Mouse (Mus musculus): ENCODE measurements at regions not wholly inside any gene's neighbourhood (a gene's known extent, or its start where the extent isn't known, plus 50 kb on each side); places are given as distances from the start of the nearest gene placed in this dataset.

GRCm38 (mm10) chr19:6647216-6647615, 104.4 kb upstream of the Slc22a12 start:
- WGBS, result 89% methylated on average over 3 of the region's 3 CpGs
- Histone ChIP-seq H3K27me3 (ENCODE audit: control insufficient read depth, insufficient read depth, low read length) (no peaks in the 10 kb centered on the region), H3K27ac (ENCODE audit: insufficient read depth, low read depth, low read length) (no peak overlapping the region), H3K4me3 (ENCODE audit: low read depth, low read length) (no peak overlapping the region), H3K4me1 (ENCODE audit: control insufficient read depth, insufficient read depth, insufficient read length, low read length) (peaks cover 12% of the 10 kb centered on the region), H3K36me3 (ENCODE audit: control insufficient read depth, insufficient read depth, low read length) (no peaks in the 10 kb centered on the region)
- TF ChIP-seq POLR2A (IDR thresholded peaks at IDR 0.05; ENCODE audit: low read depth, low read length), result no peak
- no peak for TF ChIP-seq CTCF (IDR thresholded peaks at IDR 0.05; ENCODE audit: extremely low read depth, insufficient read length, insufficient replicate concordance, low read depth, low read length)

DNA sequence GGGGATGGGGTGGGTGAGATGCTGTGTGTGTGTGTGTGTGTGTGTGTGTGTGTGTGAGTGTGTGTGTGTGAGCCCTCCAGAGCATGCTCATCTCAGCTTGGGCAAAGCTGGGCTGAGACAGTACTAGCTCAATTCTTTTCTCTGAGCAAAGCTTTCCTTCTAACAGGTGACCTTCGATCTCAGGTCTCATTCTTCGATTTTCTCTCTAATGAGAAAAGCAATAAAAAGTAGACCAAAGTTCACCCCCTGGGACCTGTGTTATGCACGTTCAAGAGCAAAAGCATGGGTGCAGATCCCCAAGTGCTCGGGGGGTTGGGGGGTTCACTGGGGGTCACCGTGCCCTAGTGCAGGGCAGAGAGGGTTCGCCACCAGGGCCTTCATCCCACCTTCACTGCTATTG, 103.1 kb upstream of the Slc22a12 start:
- peak overlapping the region; percentile 36; the same call in 1 of the 2 replicates for H3K4me3 ChIP-seq (ENCODE audit: low read depth, low read length)
- H3K27me3 ChIP-seq (ENCODE audit: control insufficient read depth, insufficient read depth, low read length), result no peaks in the 10 kb centered on the region
- 27% methylated on average over 6 of the region's 6 CpGs for WGBS
- peak overlapping the region; percentile 70 for H3K27ac ChIP-seq (ENCODE audit: insufficient read depth, low read depth, low read length)
- H3K36me3 ChIP-seq (ENCODE audit: control insufficient read depth, insufficient read depth, low read length), result no peaks in the 10 kb centered on the region
- H3K4me1 ChIP-seq (ENCODE audit: control insufficient read depth, insufficient read depth, insufficient read length, low read length), result peaks cover 17% of the 10 kb centered on the region
- no peak for TF ChIP-seq POLR2A (IDR thresholded peaks at IDR 0.05; ENCODE audit: low read depth, low read length)
- no peak for TF ChIP-seq CTCF (IDR thresholded peaks at IDR 0.05; ENCODE audit: extremely low read depth, insufficient read length, insufficient replicate concordance, low read depth, low read length)

DNA sequence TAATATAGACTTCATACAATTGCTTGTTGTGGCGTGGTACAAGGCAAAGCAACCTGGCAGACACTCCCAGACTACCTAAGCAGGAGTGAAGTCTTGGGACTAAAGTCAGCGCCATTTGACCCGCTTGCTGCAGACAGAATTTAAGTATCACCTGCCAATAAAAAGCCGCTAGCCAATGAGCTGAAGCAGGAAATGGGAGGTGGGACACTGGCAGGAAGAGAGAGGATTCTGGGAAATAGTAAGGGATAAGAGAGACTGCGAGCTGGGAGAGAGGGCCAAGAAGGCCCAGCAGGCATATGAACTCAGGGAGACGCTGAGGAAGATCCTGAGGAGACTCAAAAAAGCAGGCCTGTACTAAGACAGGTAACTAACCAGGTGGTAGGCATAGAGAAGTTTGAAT, 102.0 kb upstream of the Slc22a12 start:
- H3K36me3 ChIP-seq (ENCODE audit: control insufficient read depth, insufficient read depth, low read length), result no peaks in the 10 kb centered on the region
- TF ChIP-seq CTCF (IDR thresholded peaks at IDR 0.05; ENCODE audit: extremely low read depth, insufficient read length, insufficient replicate concordance, low read depth, low read length) (no peak), POLR2A (IDR thresholded peaks at IDR 0.05; ENCODE audit: low read depth, low read length) (no peak)
- H3K4me3 ChIP-seq (ENCODE audit: low read depth, low read length), result no peak overlapping the region
- WGBS, result 70% methylated on average over 6 of the region's 6 CpGs
- H3K4me1 ChIP-seq (ENCODE audit: control insufficient read depth, insufficient read depth, insufficient read length, low read length), result peaks cover 20% of the 10 kb centered on the region
- no peak overlapping the region for H3K27ac ChIP-seq (ENCODE audit: insufficient read depth, low read depth, low read length)
- H3K27me3 ChIP-seq (ENCODE audit: control insufficient read depth, insufficient read depth, low read length), result no peaks in the 10 kb centered on the region

GRCm38 (mm10) chr19:6639681-6640080, 96.8 kb upstream of the Slc22a12 start:
- WGBS, result 85% methylated on average over 7 of the region's 7 CpGs
- Histone ChIP-seq H3K36me3 (ENCODE audit: control insufficient read depth, insufficient read depth, low read length) (no peaks in the 10 kb centered on the region), H3K27ac (ENCODE audit: insufficient read depth, low read depth, low read length) (no peak overlapping the region), H3K4me1 (ENCODE audit: control insufficient read depth, insufficient read depth, insufficient read length, low read length) (peaks cover 8% of the 10 kb centered on the region; the same call in 1 of the 2 replicates), H3K27me3 (ENCODE audit: control insufficient read depth, insufficient read depth, low read length) (no peaks in the 10 kb centered on the region), H3K4me3 (ENCODE audit: low read depth, low read length) (no peak overlapping the region)
- TF ChIP-seq CTCF (IDR thresholded peaks at IDR 0.05; ENCODE audit: extremely low read depth, insufficient read length, insufficient replicate concordance, low read depth, low read length) (no peak), POLR2A (IDR thresholded peaks at IDR 0.05; ENCODE audit: low read depth, low read length) (no peak)

DNA sequence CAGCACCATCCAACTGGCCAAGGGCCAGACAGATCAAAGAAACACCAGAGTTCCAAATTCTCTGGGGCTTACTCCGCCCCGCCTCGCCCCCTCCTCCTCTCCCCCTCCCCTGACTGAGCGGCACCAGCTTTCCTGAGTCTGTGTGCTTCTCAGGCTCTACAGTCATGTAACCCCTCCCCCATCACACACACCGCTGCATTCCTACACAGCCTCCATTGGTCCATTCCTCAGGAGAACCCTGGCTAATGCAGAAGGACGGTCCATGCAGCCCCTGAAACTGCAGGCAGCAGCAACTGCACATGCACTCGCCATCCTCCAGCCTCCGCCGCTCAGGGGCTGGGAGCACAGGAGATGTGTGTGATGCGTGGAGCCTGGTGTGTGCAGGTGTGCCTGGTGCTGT, 90.6 kb upstream of the Slc22a12 start:
- no peaks in the 10 kb centered on the region for H3K36me3 ChIP-seq (ENCODE audit: control insufficient read depth, insufficient read depth, low read length)
- H3K4me1 ChIP-seq (ENCODE audit: control insufficient read depth, insufficient read depth, insufficient read length, low read length), result peaks cover 21% of the 10 kb centered on the region
- H3K4me3 ChIP-seq (ENCODE audit: low read depth, low read length), result no peak overlapping the region
- H3K27me3 ChIP-seq (ENCODE audit: control insufficient read depth, insufficient read depth, low read length), result no peaks in the 10 kb centered on the region
- no peak overlapping the region for H3K27ac ChIP-seq (ENCODE audit: insufficient read depth, low read depth, low read length)
- WGBS, result 76% methylated on average over 8 of the region's 10 CpGs
- TF ChIP-seq CTCF (IDR thresholded peaks at IDR 0.05; ENCODE audit: extremely low read depth, insufficient read length, insufficient replicate concordance, low read depth, low read length), result no peak
- TF ChIP-seq POLR2A (IDR thresholded peaks at IDR 0.05; ENCODE audit: low read depth, low read length), result no peak

DNA sequence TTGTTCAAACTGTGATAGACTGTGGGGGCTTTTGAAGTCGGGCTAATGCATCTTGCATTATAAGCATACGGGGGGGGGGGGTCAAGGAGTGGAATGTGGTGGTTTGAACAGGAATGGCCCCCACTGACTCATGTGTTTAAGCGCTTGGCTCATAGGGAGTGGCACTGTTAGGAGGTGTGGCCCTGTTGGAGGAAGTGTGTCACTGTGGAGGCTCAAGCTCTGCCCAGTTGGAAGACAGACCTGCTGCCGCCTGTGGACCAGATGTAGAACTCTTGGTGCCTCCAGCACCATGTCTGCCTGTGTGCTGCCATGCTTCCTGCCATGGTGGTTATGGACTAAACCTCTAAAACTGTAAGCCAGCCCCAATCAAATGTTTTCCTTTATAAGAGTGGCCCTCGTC, 89.0 kb upstream of the Slc22a12 start:
- H3K4me3 ChIP-seq (ENCODE audit: low read depth, low read length), result no peak overlapping the region
- no peaks in the 10 kb centered on the region for H3K36me3 ChIP-seq (ENCODE audit: control insufficient read depth, insufficient read depth, low read length)
- H3K27ac ChIP-seq (ENCODE audit: insufficient read depth, low read depth, low read length), result no peak overlapping the region
- no peak for TF ChIP-seq POLR2A (IDR thresholded peaks at IDR 0.05; ENCODE audit: low read depth, low read length)
- 0 out of 2 replicates have a peak, but pooled peaks have one; percentile 8 for TF ChIP-seq CTCF (IDR thresholded peaks at IDR 0.05; ENCODE audit: extremely low read depth, insufficient read length, insufficient replicate concordance, low read depth, low read length)
- WGBS, result 60% methylated on average over 5 of the region's 5 CpGs
- peaks cover 21% of the 10 kb centered on the region for H3K4me1 ChIP-seq (ENCODE audit: control insufficient read depth, insufficient read depth, insufficient read length, low read length)
- no peaks in the 10 kb centered on the region for H3K27me3 ChIP-seq (ENCODE audit: control insufficient read depth, insufficient read depth, low read length)

- H3K4me3 ChIP-seq (ENCODE audit: low read depth, low read length), result no peak overlapping the region; the same call in 1 of the 2 replicates
- TF ChIP-seq CTCF (IDR thresholded peaks at IDR 0.05; ENCODE audit: extremely low read depth, insufficient read length, insufficient replicate concordance, low read depth, low read length), result no peak
- TF ChIP-seq POLR2A (IDR thresholded peaks at IDR 0.05; ENCODE audit: low read depth, low read length), result no peak
- peaks cover 21% of the 10 kb centered on the region for H3K4me1 ChIP-seq (ENCODE audit: control insufficient read depth, insufficient read depth, insufficient read length, low read length)
- 37% methylated on average over 4 of the region's 4 CpGs for WGBS
- H3K36me3 ChIP-seq (ENCODE audit: control insufficient read depth, insufficient read depth, low read length), result no peaks in the 10 kb centered on the region
- peak overlapping the region; percentile 95 for H3K27ac ChIP-seq (ENCODE audit: insufficient read depth, low read depth, low read length)
- no peaks in the 10 kb centered on the region for H3K27me3 ChIP-seq (ENCODE audit: control insufficient read depth, insufficient read depth, low read length)
Observed at GRCm38 (mm10) chr19:6630613-6630940, 87.7 kb upstream of the Slc22a12 start.
